Mouse (Mus musculus): ENCODE measurements around the gene Odf2l. TPM values are rescaled to one million over a fixed set of nuclear protein-coding genes. Genes with fewer than 3 reads are reported as not detected.

Gene Odf2l
- total RNA-seq, 2 experiments from 2014 or later: 12.0 to 13.8 TPM

DNA sequence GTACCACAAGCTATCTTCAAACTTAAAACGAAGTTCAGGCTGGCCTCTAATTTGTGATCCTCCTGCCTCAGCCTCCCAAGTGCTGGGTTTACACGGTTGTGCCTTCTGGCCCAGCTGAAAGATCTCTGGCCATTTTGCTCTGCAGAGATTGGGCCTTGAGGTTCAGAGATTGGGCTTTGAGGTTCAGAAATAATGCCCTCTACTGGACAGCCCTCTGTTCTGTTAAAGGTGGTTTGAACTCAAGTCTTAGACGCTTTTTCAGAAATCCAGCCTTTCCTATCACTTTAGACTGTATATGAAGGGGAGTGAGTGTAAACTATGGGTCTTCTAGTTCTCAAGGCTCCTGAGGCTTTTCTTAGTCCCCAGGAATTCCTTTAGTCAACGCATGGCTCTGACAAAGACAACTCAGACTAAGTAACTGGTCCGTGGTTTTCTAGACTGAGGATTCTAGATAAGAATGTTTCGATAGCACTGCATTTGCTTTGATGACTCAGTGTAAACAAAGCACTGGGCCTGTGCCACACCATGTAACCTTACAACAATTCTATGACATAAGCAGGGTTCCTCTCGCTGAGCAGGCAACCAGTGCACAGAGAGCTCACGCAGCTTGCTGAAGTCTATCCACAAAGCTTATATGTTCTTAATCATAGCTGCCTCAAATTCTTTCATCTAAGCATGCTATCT is 77.0 kb downstream of the Odf2l start:
- no peak for DNase-seq
- intact Hi-C loops (cut with DNase I): no loop called here

- intact Hi-C loops (cut with DNase I): no loop called here
- no peak for DNase-seq
Measured at GRCm38 (mm10) chr3:145198050-145198449, 79.7 kb downstream of the Odf2l start.

Other genes with a start within 250 kb of the Odf2l start
- gene Clca4b, start 186.1 kb upstream of the Odf2l start, total RNA-seq (2021): not detected
- gene Clca4a, start 143.5 kb upstream of the Odf2l start, total RNA-seq (2021): not detected
- gene Clca1, start 85.8 kb upstream of the Odf2l start, total RNA-seq (2021): under 1 TPM in 1 of 2 experiments, not detected in 1; 0.14 TPM
- gene Clca2, start 19.1 kb upstream of the Odf2l start, total RNA-seq (2021): under 1 TPM; 0.12 to 0.15 TPM
- under 1 TPM; 0.32 to 0.41 TPM for gene Col24a1, start 173.9 kb downstream of the Odf2l start, total RNA-seq (2021)

Data from heart, postnatal 14 days (tissue).